Mouse (Mus musculus): ENCODE results near the gene Pgm1. TPM values are rescaled to one million over a fixed set of nuclear protein-coding genes. Genes with fewer than 3 reads are reported as not detected.

Gene Pgm1
- total and polyA plus RNA-seq, 3 experiments, result 6.7 to 28.6 TPM; not detected in 1

DNA sequence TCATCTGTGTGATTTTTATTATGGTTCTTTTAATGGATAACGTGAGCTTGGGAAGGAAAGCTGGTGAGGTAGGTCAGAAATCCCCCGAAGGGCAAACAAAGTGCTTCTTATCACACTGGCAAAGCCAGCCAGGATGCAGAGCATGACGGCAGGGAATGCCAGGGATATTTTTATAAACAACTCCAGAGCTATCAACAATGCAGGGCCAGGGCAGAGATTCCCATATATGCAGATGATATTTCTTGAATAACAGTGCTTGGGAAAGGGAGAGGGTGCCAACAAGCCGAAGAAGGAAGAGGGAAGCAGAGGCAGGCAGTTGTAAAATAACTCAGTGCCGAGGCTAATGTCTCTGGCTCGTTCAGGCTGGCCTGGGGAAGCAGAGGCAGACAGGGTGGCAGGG lies 102.1 kb downstream of the Pgm1 start:
- no peaks in the 10 kb centered on the region for H3K27me3 ChIP-seq (ENCODE audit: control insufficient read depth in 1 of 2, insufficient read depth in 2 of 2, low read length in 2 of 2)
- no peak overlapping the region for H3K9ac ChIP-seq (ENCODE audit: control insufficient read depth, low read depth, low read length, poor library complexity, severe bottlenecking)
- DNase-seq (ENCODE audit: low read depth, low spot score), result no peak
- H3K4me3 ChIP-seq (ENCODE audit: control insufficient read depth in 1 of 2, insufficient read depth in 1 of 2, low read depth in 2 of 2, low read length in 2 of 2), result no peak overlapping the region
- no peaks in the 10 kb centered on the region for H3K79me2 ChIP-seq (ENCODE audit: control insufficient read depth, insufficient read depth, low read length, poor library complexity)
- H3K27ac ChIP-seq (ENCODE audit: control insufficient read depth, low read depth, low read length), result no peak overlapping the region
- H3K9me3 ChIP-seq (replicated peaks; ENCODE audit: insufficient read depth, low read length), result no peaks in the 10 kb centered on the region
- H3K4me1 ChIP-seq (ENCODE audit: control insufficient read depth in 1 of 2, insufficient read depth in 2 of 2, low read length in 2 of 2), result no peaks in the 10 kb centered on the region
- no peak for TF ChIP-seq RAD21 (IDR thresholded peaks at IDR 0.05; ENCODE audit: low read depth, low read length)
- TF ChIP-seq MAX (IDR thresholded peaks at IDR 0.05; ENCODE audit: low read length), result no peak
- TF ChIP-seq JUND (IDR thresholded peaks at IDR 0.05; ENCODE audit: low read depth, low read length), result no peak
- no peak for TF ChIP-seq ZKSCAN1 (IDR thresholded peaks at IDR 0.05; ENCODE audit: low read depth, low read length)
- no peak for TF ChIP-seq RCOR1 (IDR thresholded peaks at IDR 0.05; ENCODE audit: low read depth, low read length)
- H3K36me3 ChIP-seq (ENCODE audit: control insufficient read depth in 1 of 2, insufficient read depth in 2 of 2, low read length in 2 of 2), result no peaks in the 10 kb centered on the region

GRCm38 (mm10) chr4:100032608-100033007 lies 103.4 kb downstream of the Pgm1 start:
- Histone ChIP-seq H3K27ac (ENCODE audit: control insufficient read depth, low read depth, low read length) (no peak overlapping the region), H3K36me3 (ENCODE audit: control insufficient read depth in 1 of 2, insufficient read depth in 2 of 2, low read length in 2 of 2) (no peaks in the 10 kb centered on the region), H3K4me3 (ENCODE audit: control insufficient read depth in 1 of 2, insufficient read depth in 1 of 2, low read depth in 2 of 2, low read length in 2 of 2) (no peak overlapping the region), H3K79me2 (ENCODE audit: control insufficient read depth, insufficient read depth, low read length, poor library complexity) (no peaks in the 10 kb centered on the region), H3K4me1 (ENCODE audit: control insufficient read depth in 1 of 2, insufficient read depth in 2 of 2, low read length in 2 of 2) (no peaks in the 10 kb centered on the region), H3K9ac (ENCODE audit: control insufficient read depth, low read depth, low read length, poor library complexity, severe bottlenecking) (no peak overlapping the region), H3K27me3 (ENCODE audit: control insufficient read depth in 1 of 2, insufficient read depth in 2 of 2, low read length in 2 of 2) (no peaks in the 10 kb centered on the region), H3K9me3 (replicated peaks; ENCODE audit: insufficient read depth, low read length) (no peaks in the 10 kb centered on the region)
- no peak for DNase-seq (ENCODE audit: low read depth, low spot score)
- no peak for TF ChIP-seq ZNF384 (IDR thresholded peaks at IDR 0.05; ENCODE audit: low read depth, low read length)
- no peak for TF ChIP-seq JUND (IDR thresholded peaks at IDR 0.05; ENCODE audit: low read depth, low read length)
- TF ChIP-seq MYB (IDR thresholded peaks at IDR 0.05; ENCODE audit: low read depth, low read length), result no peak
- TF ChIP-seq RAD21 (IDR thresholded peaks at IDR 0.05; ENCODE audit: low read depth, low read length), result no peak
- TF ChIP-seq ETS1 (IDR thresholded peaks at IDR 0.05; ENCODE audit: low read depth, low read length), result no peak
- no peak for TF ChIP-seq ZKSCAN1 (IDR thresholded peaks at IDR 0.05; ENCODE audit: low read depth, low read length)
- no peak for TF ChIP-seq ZMIZ1 (IDR thresholded peaks at IDR 0.05; ENCODE audit: low read depth, low read length)
- no peak for TF ChIP-seq ELF1 (IDR thresholded peaks at IDR 0.05; ENCODE audit: low read depth, low read length)
- no peak for TF ChIP-seq POLR2A (IDR thresholded peaks at IDR 0.05; ENCODE audit: control insufficient read depth in 1 of 2, insufficient read depth in 1 of 2, low read depth in 1 of 2, low read length in 2 of 2, poor library complexity in 1 of 2)
- no peak for TF ChIP-seq USF1 (IDR thresholded peaks at IDR 0.05; ENCODE audit: low read depth, low read length)

GRCm38 (mm10) chr4:100033944-100034343 lies 104.7 kb downstream of the Pgm1 start:
- no peaks in the 10 kb centered on the region for H3K9me3 ChIP-seq (replicated peaks; ENCODE audit: insufficient read depth, low read length)
- no peak overlapping the region for H3K4me3 ChIP-seq (ENCODE audit: control insufficient read depth in 1 of 2, insufficient read depth in 1 of 2, low read depth in 2 of 2, low read length in 2 of 2)
- no peaks in the 10 kb centered on the region for H3K27me3 ChIP-seq (ENCODE audit: control insufficient read depth in 1 of 2, insufficient read depth in 2 of 2, low read length in 2 of 2)
- no peak overlapping the region for H3K27ac ChIP-seq (ENCODE audit: control insufficient read depth, low read depth, low read length)
- H3K79me2 ChIP-seq (ENCODE audit: control insufficient read depth, insufficient read depth, low read length, poor library complexity), result no peaks in the 10 kb centered on the region
- H3K36me3 ChIP-seq (ENCODE audit: control insufficient read depth in 1 of 2, insufficient read depth in 2 of 2, low read length in 2 of 2), result no peaks in the 10 kb centered on the region
- no peak overlapping the region for H3K9ac ChIP-seq (ENCODE audit: control insufficient read depth, low read depth, low read length, poor library complexity, severe bottlenecking)
- H3K4me1 ChIP-seq (ENCODE audit: control insufficient read depth in 1 of 2, insufficient read depth in 2 of 2, low read length in 2 of 2), result no peaks in the 10 kb centered on the region
- DNase-seq (ENCODE audit: low read depth, low spot score), result no peak
- TF ChIP-seq GABPA (IDR thresholded peaks at IDR 0.05; ENCODE audit: low read depth, low read length), result no peak
- TF ChIP-seq RAD21 (IDR thresholded peaks at IDR 0.05; ENCODE audit: low read depth, low read length), result no peak
- TF ChIP-seq POLR2AphosphoS2 (IDR thresholded peaks at IDR 0.05; ENCODE audit: low read length), result no peak
- TF ChIP-seq NRF1 (IDR thresholded peaks at IDR 0.05; ENCODE audit: insufficient read depth, low read depth, low read length, poor library complexity, severe bottlenecking), result no peak
- no peak for TF ChIP-seq RCOR1 (IDR thresholded peaks at IDR 0.05; ENCODE audit: low read depth, low read length)
- no peak for TF ChIP-seq USF1 (IDR thresholded peaks at IDR 0.05; ENCODE audit: low read depth, low read length)
- TF ChIP-seq TCF12 (IDR thresholded peaks at IDR 0.05; ENCODE audit: low read depth, low read length), result no peak
- no peak for TF ChIP-seq ETS1 (IDR thresholded peaks at IDR 0.05; ENCODE audit: low read depth, low read length)
- TF ChIP-seq GATA1 (IDR thresholded peaks at IDR 0.05; ENCODE audit: low read depth, low read length), result no peak
- no peak for TF ChIP-seq SIN3A (IDR thresholded peaks at IDR 0.05; ENCODE audit: low read length)
- no peak for TF ChIP-seq ZMIZ1 (IDR thresholded peaks at IDR 0.05; ENCODE audit: low read depth, low read length)
- no peak for TF ChIP-seq MXI1 (IDR thresholded peaks at IDR 0.05; ENCODE audit: low read depth, low read length)
- no peak for TF ChIP-seq JUND (IDR thresholded peaks at IDR 0.05; ENCODE audit: low read depth, low read length)
